Mouse (Mus musculus): ENCODE measurements around the gene Zfp651.

DNA sequence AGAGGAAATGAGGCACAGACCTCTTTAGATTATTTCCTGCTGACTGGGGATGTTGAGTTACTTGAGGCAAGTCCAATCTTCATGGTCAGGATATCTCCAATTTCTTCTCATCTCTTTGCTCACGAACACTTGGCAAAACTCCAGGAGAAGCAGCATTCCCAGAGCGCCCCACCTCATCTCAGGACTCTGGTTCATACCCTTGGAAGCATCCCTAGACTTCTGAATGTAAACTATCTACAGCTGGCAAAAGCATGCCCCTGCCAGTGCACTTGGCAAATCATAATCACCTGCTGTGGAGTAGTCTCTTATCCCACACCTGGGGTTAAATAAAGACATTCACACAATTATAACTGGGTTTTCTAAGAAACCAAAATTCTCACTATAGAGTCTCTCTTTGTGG, 42.1 kb upstream of the Zfp651 start:
- TF ChIP-seq CTCF (IDR thresholded peaks at IDR 0.05): no peak
- TF ChIP-seq EP300 (IDR thresholded peaks at IDR 0.05): no peak
